Mouse (Mus musculus): Measurements from ENCODE around the gene Tkt.

DNA sequence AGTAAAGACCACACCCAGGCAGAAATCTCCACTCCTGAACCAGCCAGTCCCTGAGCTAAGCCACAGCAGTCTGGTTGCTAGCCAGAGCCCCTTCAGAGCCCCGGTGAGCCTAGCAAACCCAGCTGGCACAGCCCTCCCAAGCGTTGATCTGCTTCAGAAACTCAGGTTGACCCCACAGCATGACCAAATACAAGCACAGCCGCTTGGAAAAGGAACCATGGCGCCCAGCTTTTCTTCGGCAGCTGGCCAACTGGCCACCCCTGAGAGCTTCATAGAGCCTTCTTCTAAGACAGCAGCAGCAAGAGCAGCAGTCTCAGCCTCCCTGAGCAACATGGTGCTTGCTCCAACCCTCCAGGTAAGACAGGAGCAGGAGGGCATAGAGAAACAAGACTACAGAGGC, 28.8 kb upstream of the Tkt start:
- no peak for TF ChIP-seq POLR2A (IDR thresholded peaks at IDR 0.05; ENCODE audit: control insufficient read depth, extremely low read depth, insufficient read depth, low read length, poor library complexity)
- no peak for TF ChIP-seq CTCF (IDR thresholded peaks at IDR 0.05; ENCODE audit: borderline replicate concordance, control insufficient read depth, extremely low read depth, insufficient read depth, low read length, poor library complexity)

Data from thymus, adult 2 months (tissue).